Mouse (Mus musculus): ENCODE measurements around the gene Slco4c1. TPM values are rescaled to one million over a fixed set of nuclear protein-coding genes. Genes with fewer than 3 reads are reported as not detected.

Gene Slco4c1
- total and polyA plus RNA-seq, 2 experiments from 2014 or later, result 0.99 to 2.4 TPM

- DNase-seq (ENCODE audit: low spot score), result no peak
- Histone ChIP-seq H3K27me3 (ENCODE audit: insufficient read depth, low read length) (no peaks in the 10 kb centered on the region), H3K27ac (no peak overlapping the region), H3K4me2 (ENCODE audit: low read depth, low read length) (no peak overlapping the region), H3K9ac (replicated peaks; ENCODE audit: low read length) (no peak overlapping the region), H3K36me3 (ENCODE audit: insufficient read depth, low read length) (no peaks in the 10 kb centered on the region), H3K4me1 (ENCODE audit: insufficient read depth, low read length) (no peaks in the 10 kb centered on the region), H3K4me3 (ENCODE audit: low read length) (no peak overlapping the region), H3K9me3 (ENCODE audit: low read length) (no peaks in the 10 kb centered on the region)
- WGBS, result 57% methylated on average over 2 of the region's 2 CpGs
- no peak for TF ChIP-seq CTCF (IDR thresholded peaks at IDR 0.05; ENCODE audit: low read depth)
- ATAC-seq, result no peak
These were observed 23.4 kb downstream of the Slco4c1 start for GRCm38 (mm10) chr1:96848606-96849005.

- H3K36me3 ChIP-seq (ENCODE audit: insufficient read depth, low read length), result no peaks in the 10 kb centered on the region
- DNase-seq (ENCODE audit: low spot score), result peak; percentile 80
- H3K9me3 ChIP-seq (ENCODE audit: low read length), result no peaks in the 10 kb centered on the region
- peak; percentile 59; the same call in 1 of the 2 replicates for ATAC-seq
- no peak overlapping the region for H3K9ac ChIP-seq (replicated peaks; ENCODE audit: low read length)
- no peaks in the 10 kb centered on the region for H3K27me3 ChIP-seq (ENCODE audit: insufficient read depth, low read length)
- WGBS, result under 1% methylated on average over 3 of the region's 3 CpGs
- H3K27ac ChIP-seq, result no peak overlapping the region
- no peak overlapping the region for H3K4me2 ChIP-seq (ENCODE audit: low read depth, low read length)
- no peak overlapping the region for H3K4me3 ChIP-seq (ENCODE audit: low read length)
- peak; percentile 82 for TF ChIP-seq CTCF (IDR thresholded peaks at IDR 0.05; ENCODE audit: low read depth)
- H3K4me1 ChIP-seq (ENCODE audit: insufficient read depth, low read length), result no peaks in the 10 kb centered on the region
These were observed 25.2 kb downstream of the Slco4c1 start for GRCm38 (mm10) chr1:96846727-96847126.

GRCm38 (mm10) chr1:96805287-96805727, 66.7 kb downstream of the Slco4c1 start:
- H3K9me3 ChIP-seq (ENCODE audit: low read length), result no peaks in the 10 kb centered on the region
- TF ChIP-seq CTCF (IDR thresholded peaks at IDR 0.05; ENCODE audit: low read depth), result no peak
- H3K4me2 ChIP-seq (ENCODE audit: low read depth, low read length), result no peak overlapping the region
- ATAC-seq, result no peak
- H3K4me1 ChIP-seq (ENCODE audit: insufficient read depth, low read length), result no peaks in the 10 kb centered on the region
- no peak overlapping the region for H3K9ac ChIP-seq (replicated peaks; ENCODE audit: low read length)
- no peaks in the 10 kb centered on the region for H3K36me3 ChIP-seq (ENCODE audit: insufficient read depth, low read length)
- no peak for DNase-seq (ENCODE audit: low spot score)
- no peak overlapping the region for H3K4me3 ChIP-seq (ENCODE audit: low read length)
- no peaks in the 10 kb centered on the region for H3K27me3 ChIP-seq (ENCODE audit: insufficient read depth, low read length)
- 69% methylated on average over 2 of the region's 2 CpGs for WGBS
- no peak overlapping the region for H3K27ac ChIP-seq

GRCm38 (mm10) chr1:96801595-96801994, 70.4 kb downstream of the Slco4c1 start:
- no peak for ATAC-seq
- Histone ChIP-seq H3K9me3 (ENCODE audit: low read length) (no peaks in the 10 kb centered on the region), H3K27ac (no peak overlapping the region), H3K4me3 (ENCODE audit: low read length) (no peak overlapping the region), H3K36me3 (ENCODE audit: insufficient read depth, low read length) (no peaks in the 10 kb centered on the region), H3K4me2 (ENCODE audit: low read depth, low read length) (no peak overlapping the region), H3K9ac (replicated peaks; ENCODE audit: low read length) (no peak overlapping the region), H3K27me3 (ENCODE audit: insufficient read depth, low read length) (no peaks in the 10 kb centered on the region), H3K4me1 (ENCODE audit: insufficient read depth, low read length) (no peaks in the 10 kb centered on the region)
- peak; percentile 71 for TF ChIP-seq CTCF (IDR thresholded peaks at IDR 0.05; ENCODE audit: low read depth)
- peak; percentile 79 for DNase-seq (ENCODE audit: low spot score)

- Histone ChIP-seq H3K9me3 (ENCODE audit: low read length) (no peaks in the 10 kb centered on the region), H3K27ac (no peak overlapping the region), H3K36me3 (ENCODE audit: insufficient read depth, low read length) (no peaks in the 10 kb centered on the region), H3K4me2 (ENCODE audit: low read depth, low read length) (no peak overlapping the region), H3K4me1 (ENCODE audit: insufficient read depth, low read length) (no peaks in the 10 kb centered on the region), H3K9ac (replicated peaks; ENCODE audit: low read length) (no peak overlapping the region), H3K27me3 (ENCODE audit: insufficient read depth, low read length) (no peaks in the 10 kb centered on the region), H3K4me3 (ENCODE audit: low read length) (no peak overlapping the region)
- no peak for TF ChIP-seq CTCF (IDR thresholded peaks at IDR 0.05; ENCODE audit: low read depth)
- DNase-seq (ENCODE audit: low spot score), result peak; percentile 9
- WGBS, result 69% methylated on average over 4 of the region's 4 CpGs
- no peak for ATAC-seq
These were observed 77.3 kb downstream of the Slco4c1 start for GRCm38 (mm10) chr1:96794690-96795089.

GRCm38 (mm10) chr1:96794290-96794689, 77.7 kb downstream of the Slco4c1 start:
- no peak overlapping the region for H3K9ac ChIP-seq (replicated peaks; ENCODE audit: low read length)
- DNase-seq (ENCODE audit: low spot score) (no peak), ATAC-seq (no peak)
- H3K27ac ChIP-seq, result no peak overlapping the region
- no peaks in the 10 kb centered on the region for H3K9me3 ChIP-seq (ENCODE audit: low read length)
- H3K4me1 ChIP-seq (ENCODE audit: insufficient read depth, low read length), result no peaks in the 10 kb centered on the region
- 76% methylated on average over 5 of the region's 5 CpGs for WGBS
- H3K36me3 ChIP-seq (ENCODE audit: insufficient read depth, low read length), result no peaks in the 10 kb centered on the region
- no peaks in the 10 kb centered on the region for H3K27me3 ChIP-seq (ENCODE audit: insufficient read depth, low read length)
- H3K4me2 ChIP-seq (ENCODE audit: low read depth, low read length), result no peak overlapping the region
- H3K4me3 ChIP-seq (ENCODE audit: low read length), result no peak overlapping the region
- no peak for TF ChIP-seq CTCF (IDR thresholded peaks at IDR 0.05; ENCODE audit: low read depth)

- 73% methylated on average over 1 of the region's 1 CpGs for WGBS
- TF ChIP-seq CTCF (IDR thresholded peaks at IDR 0.05; ENCODE audit: low read depth), result peak; percentile 11; the same call in 1 of the 2 replicates
These were observed 82.7 kb downstream of the Slco4c1 start for GRCm38 (mm10) chr1:96789268-96789667.

More at GRCm38 (mm10) chr1:96789268-96789667, 82.7 kb downstream of the Slco4c1 start:
- Histone ChIP-seq H3K9ac (replicated peaks; ENCODE audit: low read length) (no peak overlapping the region), H3K4me2 (ENCODE audit: low read depth, low read length) (no peak overlapping the region), H3K4me1 (ENCODE audit: insufficient read depth, low read length) (no peaks in the 10 kb centered on the region), H3K9me3 (ENCODE audit: low read length) (no peaks in the 10 kb centered on the region), H3K36me3 (ENCODE audit: insufficient read depth, low read length) (no peaks in the 10 kb centered on the region), H3K27ac (no peak overlapping the region), H3K4me3 (ENCODE audit: low read length) (no peak overlapping the region), H3K27me3 (ENCODE audit: insufficient read depth, low read length) (no peaks in the 10 kb centered on the region)
- no peak for ATAC-seq
- DNase-seq (ENCODE audit: low spot score), result no peak

Measured in hindbrain, postnatal 0 days (tissue).